Mouse (Mus musculus) liver, embryonic 14.5 days (tissue): ENCODE measurements around the gene Hspa1b.

ENCODE experiments used
- CTCF ChIP-seq: IDR thresholded peaks from 2 replicates; pipeline ENCODE4 v1.5.1; 2016; ENCODE audit warnings: antibody characterized with exemption, low read depth, control low read depth
- EP300 ChIP-seq: IDR thresholded peaks from 2 replicates; pipeline ENCODE4 v1.6.1; 2016; ENCODE audit warnings: antibody characterized with exemption, low read depth

GRCm38 (mm10) chr17:34979631-34980030, 20.6 kb upstream of the Hspa1b start:
- no peak for TF ChIP-seq CTCF
- TF ChIP-seq EP300: no peak
